Mouse (Mus musculus) midbrain, embryonic 15.5 days (tissue): ENCODE data around the gene Spop. TPM values are rescaled to one million over a fixed set of nuclear protein-coding genes. Genes with fewer than 3 reads are reported as not detected.

Experiments
- ATAC-seq: fragments of 200-750 bp; cut with Nextera tagmentation; replicated peaks from 2 replicates; pipeline ENCODE4 v1.8.0; 2017; ENCODE audit warnings: moderate TSS enrichment
- H3K27ac ChIP-seq: fragments of 300-500 bp; sonication (generic); 2 replicates; pipeline ENCODE4 v1.5.1; 2015; ENCODE audit warnings: mild to moderate bottlenecking, inconsistent platforms
- H3K27me3 ChIP-seq: fragments of 300-500 bp; sonication (generic); replicated peaks from 2 replicates; pipeline ENCODE4 v1.6.1; 2015; ENCODE audit warnings: inconsistent platforms
- H3K36me3 ChIP-seq: fragments of 300-500 bp; sonication (generic); replicated peaks from 2 replicates; pipeline ENCODE4 v1.6.1; 2015; ENCODE audit warnings: inconsistent platforms
- H3K4me1 ChIP-seq: fragments of 300-500 bp; sonication (generic); 2 replicates; pipeline ENCODE4 v1.6.1; 2015; ENCODE audit warnings: inconsistent platforms
- H3K4me2 ChIP-seq: fragments of 300-500 bp; sonication (generic); 2 replicates; pipeline ENCODE4 v1.6.1; 2015; ENCODE audit warnings: inconsistent platforms, mild to moderate bottlenecking, moderate library complexity
- H3K4me3 ChIP-seq: fragments of 300-500 bp; sonication (generic); 2 replicates; pipeline ENCODE4 v1.5.1; 2015; ENCODE audit warnings: mild to moderate bottlenecking, inconsistent platforms
- H3K9ac ChIP-seq: fragments of 300-500 bp; sonication (generic); 2 replicates; pipeline ENCODE4 v1.6.1; 2015; ENCODE audit warnings: mild to moderate bottlenecking, inconsistent platforms
- H3K9me3 ChIP-seq: fragments of 300-500 bp; sonication (generic); 2 replicates; pipeline ENCODE4 v1.6.1; 2016; ENCODE audit warnings: inconsistent platforms
- WGBS: fragments of 180-500 bp; shearing (Covaris S2); methylation state at CpG from one replicate; pipeline ENCODE4 v1.1.7; 2015; ENCODE audit warnings: mixed read lengths; 5-methylcytosine and 5-hydroxymethylcytosine counted together
- polyA plus RNA-seq: library from polyadenylated mRNA; unstranded; fragments of >200 nt; fragmentation: Nextera tagmentation; extraction: Ambion mirVana; gene quantifications from 2 replicates; pipeline ENCODE4 v1.2.1, GENCODE M21; 2015

Gene Spop
- polyA plus RNA-seq, 1 experiment from 2014 or later, result 234 TPM

DNA sequence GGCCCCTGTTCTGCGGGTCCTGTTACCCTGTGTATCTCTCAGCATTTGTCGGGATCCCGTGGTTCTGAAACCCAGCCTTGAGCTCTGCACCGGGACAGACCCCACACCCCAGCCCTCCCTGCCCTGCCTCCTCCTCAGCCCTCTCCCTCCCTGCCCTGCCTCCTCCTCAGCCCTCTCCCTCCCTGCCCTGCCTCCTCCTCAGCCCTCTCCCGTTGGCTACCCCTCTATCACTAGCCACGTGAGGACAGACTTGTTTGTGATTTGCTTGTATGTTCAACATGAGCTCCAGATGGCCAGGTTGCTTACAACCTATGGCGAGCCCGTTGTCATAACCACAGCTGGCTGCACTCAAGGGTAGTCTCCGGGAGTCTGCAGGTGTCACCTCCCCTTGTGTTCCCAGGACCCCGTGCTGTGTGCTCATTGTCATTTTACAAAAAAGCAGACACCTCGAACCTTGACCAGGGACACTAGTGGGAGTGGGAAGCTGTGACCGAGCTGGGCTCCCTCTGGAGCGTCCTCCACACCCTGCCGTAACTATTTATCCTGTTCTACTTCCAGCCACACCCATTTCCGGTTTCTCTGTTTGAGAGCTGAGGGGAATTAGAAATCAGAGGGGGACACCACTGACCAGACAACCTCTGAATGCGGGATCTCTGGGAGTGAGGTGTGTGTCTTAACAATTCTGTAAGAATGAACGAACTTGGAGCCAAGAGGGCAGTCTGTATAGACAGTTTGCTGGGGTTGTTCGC, 126.9 kb downstream of the Spop start:
- Histone ChIP-seq H3K4me3 (no peak overlapping the region), H3K4me1 (no peaks in the 10 kb centered on the region), H3K27ac (no peak overlapping the region), H3K36me3 (no peaks in the 10 kb centered on the region), H3K4me2 (no peak overlapping the region; the same call in 1 of the 2 replicates), H3K9ac (no peak overlapping the region), H3K9me3 (no peaks in the 10 kb centered on the region), H3K27me3 (0 out of 2 replicates have a peak, but pooled peaks cover 2% of the 10 kb centered on the region)
- WGBS, result 36% methylated on average over 18 of the region's 18 CpGs
- ATAC-seq, result no peak

Other genes starting within 250 kb of the Spop start
- not detected in 2 replicates for gene Tac4, start 152.6 kb upstream of the Spop start, polyA plus RNA-seq
- gene Kat7, start 103.8 kb upstream of the Spop start, polyA plus RNA-seq, result 62.8 and 69.6 TPM in 2 replicates
- 2.2 and 2.3 TPM in 2 replicates for gene Fam117a, start 77.1 kb upstream of the Spop start, polyA plus RNA-seq
- gene Slc35b1, start 29.4 kb upstream of the Spop start, polyA plus RNA-seq, result 143 TPM in 2 replicates
- gene Nxph3, start 100.5 kb downstream of the Spop start, polyA plus RNA-seq, result 3.2 and 4.4 TPM in 2 replicates
- 14.0 and 15.4 TPM in 2 replicates for gene Ngfr, start 173.7 kb downstream of the Spop start, polyA plus RNA-seq